Mouse (Mus musculus) lung, adult 2 months (tissue): ENCODE data around the gene Serpini2. TPM values are rescaled to one million over a fixed set of nuclear protein-coding genes. Genes with fewer than 3 reads are reported as not detected.

Source experiments
- DNase-seq: peaks from one replicate; pipeline ENCODE4 v3.0.0; 2022
- H3K4me1 ChIP-seq: fragments of 200-500 bp; 2 replicates; pipeline ENCODE4 v1.6.1; 2011; ENCODE audit warnings: low read length; ENCODE audit not compliant: control insufficient read depth, insufficient read depth
- H3K4me3 ChIP-seq: fragments of 200-500 bp; replicated peaks from 2 replicates; pipeline ENCODE3; 2011; ENCODE audit warnings: low read depth, mild to moderate bottlenecking, control low read depth, low read length; ENCODE audit errors: extremely low read depth
- CTCF ChIP-seq: fragments of 200-500 bp; IDR thresholded peaks from 2 replicates; pipeline ENCODE4 v1.5.1; 2011; ENCODE audit warnings: mild to moderate bottlenecking, low read length, control low read depth; ENCODE audit not compliant: insufficient read depth
- POLR2A ChIP-seq: fragments of 200-500 bp; IDR thresholded peaks from 2 replicates; pipeline ENCODE4 v1.6.1; 2011; ENCODE audit warnings: low read depth, mild to moderate bottlenecking, control low read depth, low read length, borderline replicate concordance; ENCODE audit errors: extremely low read depth
- WGBS: fragments of 180-500 bp; shearing (Covaris S2); methylation state at CpG from one replicate; pipeline ENCODE4 v1.1.7; 2018; 5-methylcytosine and 5-hydroxymethylcytosine counted together
- polyA plus RNA-seq: library from polyadenylated mRNA; depleted of rRNA; stranded (reverse); fragments of >200 nt; gene quantifications from 2 replicates; pipeline ENCODE4 v1.2.3, GENCODE M21; 2012; rRNA removed

The Serpini2 gene
- polyA plus RNA-seq, 1 experiment, result not detected

GRCm38 (mm10) chr3:75276522-75276921, 6.6 kb upstream of the Serpini2 start:
- no peak for TF ChIP-seq CTCF
- WGBS, result 88% methylated on average over 3 of the region's 3 CpGs
- DNase-seq, result no peak
- Histone ChIP-seq H3K4me3 (no peak overlapping the region), H3K4me1 (no peaks in the 10 kb centered on the region)

- Histone ChIP-seq H3K4me3 (no peak overlapping the region), H3K4me1 (no peaks in the 10 kb centered on the region)
- DNase-seq, result no peak
- TF ChIP-seq CTCF (no peak), POLR2A (no peak)
These were observed 5.2 kb upstream of the Serpini2 start for GRCm38 (mm10) chr3:75275127-75275526.

GRCm38 (mm10) chr3:75259356-75259755, 10.5 kb downstream of the Serpini2 start:
- TF ChIP-seq POLR2A (no peak), CTCF (no peak)
- Histone ChIP-seq H3K4me3 (no peak overlapping the region), H3K4me1 (no peaks in the 10 kb centered on the region)
- DNase-seq, result no peak

GRCm38 (mm10) chr3:75219694-75220093, 50.2 kb downstream of the Serpini2 start:
- TF ChIP-seq POLR2A (no peak), CTCF (no peak)
- Histone ChIP-seq H3K4me3 (no peak overlapping the region), H3K4me1 (no peaks in the 10 kb centered on the region)
- WGBS, result 59% methylated on average over 3 of the region's 3 CpGs
- no peak for DNase-seq

- 0% methylated on average over 1 of the region's 1 CpGs for WGBS
- TF ChIP-seq CTCF (peak; percentile 52), POLR2A (no peak)
- Histone ChIP-seq H3K4me1 (no peaks in the 10 kb centered on the region), H3K4me3 (no peak overlapping the region)
- no peak for DNase-seq
These were observed 50.7 kb downstream of the Serpini2 start for GRCm38 (mm10) chr3:75219211-75219610.

GRCm38 (mm10) chr3:75202808-75203503, 66.9 kb downstream of the Serpini2 start:
- peak; percentile 19 for DNase-seq
- no peak overlapping the region for H3K4me3 ChIP-seq
- H3K4me1 ChIP-seq, result no peaks in the 10 kb centered on the region
- TF ChIP-seq CTCF (peak; percentile 63), POLR2A (no peak)
- 34% methylated on average over 12 of the region's 12 CpGs for WGBS

Other genes with a start within 250 kb of the Serpini2 start
- 0.11 and 0.44 TPM in 2 replicates for gene Zbbx, start 105.0 kb downstream of the Serpini2 start, polyA plus RNA-seq
- not detected in 2 replicates for gene Wdr49, start 212.1 kb upstream of the Serpini2 start, polyA plus RNA-seq